Mouse (Mus musculus): ENCODE data around the gene Orai2.
A peak's percentile ranks its signal among the peaks of the same experiment; 100 is the strongest.
"Not testable (repeated sequence)": the region's sequence is repeated elsewhere in the genome, so short reads cannot be mapped to it uniquely, and the experiment has no call there.

Orai2 gene

GRCm38 (mm10) chr5:136172939-136173338 lies 2.4 kb upstream of the Orai2 start:
- no peak for DNase-seq

GRCm38 (mm10) chr5:136171363-136172341 lies 1.1 kb upstream of the Orai2 start:
- DNase-seq = peak in 1 of 2 experiments; percentile 27

GRCm38 (mm10) chr5:136169626-136170511 lies 644 bp downstream of the Orai2 start:
- peak; percentile 51 to 57 for DNase-seq

GRCm38 (mm10) chr5:136168071-136168470 lies 2.4 kb downstream of the Orai2 start:
- no peak for DNase-seq

- DNase-seq = no peak
Measured at GRCm38 (mm10) chr5:136167296-136167695, 3.2 kb downstream of the Orai2 start.

GRCm38 (mm10) chr5:136165246-136165645 lies 5.3 kb downstream of the Orai2 start:
- DNase-seq = no peak

GRCm38 (mm10) chr5:136163807-136164474 lies 6.6 kb downstream of the Orai2 start:
- no peak for DNase-seq

- not testable (repeated sequence) for DNase-seq
Measured at GRCm38 (mm10) chr5:136160084-136160483, 10.4 kb downstream of the Orai2 start.

GRCm38 (mm10) chr5:136155399-136155798 lies 15.1 kb downstream of the Orai2 start:
- no peak for DNase-seq

GRCm38 (mm10) chr5:136152365-136152764 lies 18.1 kb downstream of the Orai2 start:
- no peak for DNase-seq

GRCm38 (mm10) chr5:136149134-136149576 lies 21.4 kb downstream of the Orai2 start:
- DNase-seq = peak; percentile 44 to 67

GRCm38 (mm10) chr5:136147704-136148103 lies 22.8 kb downstream of the Orai2 start:
- DNase-seq = no peak

- peak; percentile 44 to 45 for DNase-seq
Measured at GRCm38 (mm10) chr5:136146936-136147335, 23.6 kb downstream of the Orai2 start.

- DNase-seq = no peak
Measured at GRCm38 (mm10) chr5:136144606-136145430, 25.7 kb downstream of the Orai2 start.

GRCm38 (mm10) chr5:136143161-136143755 lies 27.3 kb downstream of the Orai2 start:
- DNase-seq = peak in 1 of 2 experiments; percentile 34

GRCm38 (mm10) chr5:136142746-136143145 lies 27.8 kb downstream of the Orai2 start:
- peak in 1 of 2 experiments; percentile 26 for DNase-seq

GRCm38 (mm10) chr5:136140057-136140482 lies 30.4 kb downstream of the Orai2 start:
- no peak for DNase-seq

GRCm38 (mm10) chr5:136139393-136139792 lies 31.1 kb downstream of the Orai2 start:
- no peak for DNase-seq

GRCm38 (mm10) chr5:136137658-136138274 lies 32.7 kb downstream of the Orai2 start:
- peak; percentile 38 to 70 for DNase-seq

- DNase-seq = no peak
Measured at GRCm38 (mm10) chr5:136136292-136136990, 34.1 kb downstream of the Orai2 start.
